Mouse (Mus musculus): ENCODE data around the gene Pcgf1. TPM values are rescaled to one million over a fixed set of nuclear protein-coding genes. Genes with fewer than 3 reads are reported as not detected.
A peak's percentile ranks its signal among the peaks of the same experiment; 100 is the strongest.

Pcgf1 gene
- polyA plus RNA-seq, 1 experiment: 13.0 TPM

DNA sequence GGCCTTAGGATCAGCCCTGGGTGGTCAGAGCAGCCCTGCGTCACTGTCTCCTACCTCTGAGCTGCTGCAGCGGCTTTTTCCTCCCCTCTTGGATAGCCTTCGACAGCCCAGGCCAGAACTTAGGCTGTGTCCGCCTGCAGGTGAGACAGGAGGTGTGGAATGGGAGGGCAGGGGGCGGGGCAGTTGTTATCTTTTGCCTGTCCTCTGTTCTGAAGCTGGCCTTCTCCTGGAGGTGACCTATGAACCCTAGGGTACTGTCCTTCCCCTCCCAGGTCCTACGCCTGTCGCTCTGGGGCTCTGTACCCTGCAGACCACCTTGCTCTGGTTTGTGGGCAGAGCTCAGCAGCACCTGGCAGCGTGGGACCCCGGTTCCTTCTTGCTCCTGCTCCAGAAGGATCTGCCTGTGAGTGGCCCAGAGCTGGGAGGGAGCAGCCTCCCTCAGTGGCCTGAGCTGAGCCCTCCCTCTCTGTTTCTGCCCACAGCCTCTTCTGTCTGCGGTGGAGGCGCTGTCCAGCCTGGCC, 25.5 kb downstream of the Pcgf1 start:
- TF ChIP-seq USF1 (IDR thresholded peaks at IDR 0.05; ENCODE audit: low read depth): no peak
- no peak for TF ChIP-seq REST (IDR thresholded peaks at IDR 0.05; ENCODE audit: insufficient read depth, insufficient read length)
- TF ChIP-seq TCF3 (IDR thresholded peaks at IDR 0.05; ENCODE audit: insufficient read length, low read depth): no peak
- TF ChIP-seq POLR2A (IDR thresholded peaks at IDR 0.05; ENCODE audit: insufficient read length, low read depth): no peak
- TF ChIP-seq SRF (IDR thresholded peaks at IDR 0.05; ENCODE audit: control insufficient read depth, insufficient read length, low read depth): no peak
- TF ChIP-seq POLR2AphosphoS2 (IDR thresholded peaks at IDR 0.05; ENCODE audit: insufficient read length, low read depth): no peak
- no peak for TF ChIP-seq TCF12 (IDR thresholded peaks at IDR 0.05; ENCODE audit: insufficient read depth, poor library complexity, severe bottlenecking)
- no peak for TF ChIP-seq MYOD1 (IDR thresholded peaks at IDR 0.05; ENCODE audit: control insufficient read depth in 1 of 3, insufficient read length in 2 of 3, low read depth in 2 of 3)
- TF ChIP-seq MAX (IDR thresholded peaks at IDR 0.05; ENCODE audit: low read depth): no peak
- TF ChIP-seq E2F4 (IDR thresholded peaks at IDR 0.05; ENCODE audit: insufficient read depth): no peak
- TF ChIP-seq CEBPB (IDR thresholded peaks at IDR 0.05; ENCODE audit: insufficient read depth, poor library complexity, severe bottlenecking): no peak
- no peak for TF ChIP-seq MYOG (IDR thresholded peaks at IDR 0.05; ENCODE audit: control insufficient read depth in 1 of 3, insufficient read depth in 1 of 3, insufficient read length in 2 of 3, low read depth in 2 of 3)
- H3K27me3 ChIP-seq (ENCODE audit: control insufficient read depth, insufficient read depth, insufficient read length): no peaks in the 10 kb centered on the region
- no peak overlapping the region for H3ac ChIP-seq (ENCODE audit: control insufficient read depth, insufficient read length)
- no peaks in the 10 kb centered on the region for H3K36me3 ChIP-seq (ENCODE audit: control insufficient read depth, insufficient read depth)
- peak overlapping the region; percentile 49 for H3K4me3 ChIP-seq
- H3K4me2 ChIP-seq (ENCODE audit: low read depth): no peak overlapping the region
- H3K79me2 ChIP-seq (ENCODE audit: control insufficient read depth, insufficient read depth): no peaks in the 10 kb centered on the region

DNA sequence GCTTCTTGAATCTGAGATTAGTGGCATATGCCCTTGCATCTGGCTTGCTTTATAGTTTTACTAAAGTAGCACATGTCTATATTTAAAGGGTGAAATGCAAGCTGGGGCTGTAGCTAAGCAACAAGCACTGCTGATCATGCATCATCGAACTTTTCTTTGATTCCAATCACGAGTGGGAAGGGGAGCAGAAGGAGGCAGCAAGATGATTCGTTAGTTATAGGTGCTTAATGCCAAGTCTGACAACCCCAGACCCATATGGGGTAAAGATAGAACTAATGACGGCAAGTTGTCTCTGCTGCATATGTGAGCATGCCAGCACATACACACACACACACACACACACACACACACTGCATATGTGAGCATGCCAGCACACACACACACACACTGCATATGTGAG, 26.5 kb downstream of the Pcgf1 start:
- no peak for TF ChIP-seq SRF (IDR thresholded peaks at IDR 0.05; ENCODE audit: control insufficient read depth, insufficient read length, low read depth)
- no peak for TF ChIP-seq MYOG (IDR thresholded peaks at IDR 0.05; ENCODE audit: control insufficient read depth in 1 of 3, insufficient read depth in 1 of 3, insufficient read length in 2 of 3, low read depth in 2 of 3)
- no peak for TF ChIP-seq USF1 (IDR thresholded peaks at IDR 0.05; ENCODE audit: low read depth)
- TF ChIP-seq REST (IDR thresholded peaks at IDR 0.05; ENCODE audit: insufficient read depth, insufficient read length): no peak
- TF ChIP-seq POLR2A (IDR thresholded peaks at IDR 0.05; ENCODE audit: insufficient read length, low read depth): no peak
- no peak for TF ChIP-seq TCF12 (IDR thresholded peaks at IDR 0.05; ENCODE audit: insufficient read depth, poor library complexity, severe bottlenecking)
- Histone ChIP-seq H3ac (ENCODE audit: control insufficient read depth, insufficient read length) (no peak overlapping the region), H3K36me3 (ENCODE audit: control insufficient read depth, insufficient read depth) (no peaks in the 10 kb centered on the region), H3K79me2 (ENCODE audit: control insufficient read depth, insufficient read depth) (peaks cover 1% of the 10 kb centered on the region), H3K4me2 (ENCODE audit: low read depth) (no peak overlapping the region), H3K27me3 (ENCODE audit: control insufficient read depth, insufficient read depth, insufficient read length) (no peaks in the 10 kb centered on the region), H3K4me3 (no peak overlapping the region)

DNA sequence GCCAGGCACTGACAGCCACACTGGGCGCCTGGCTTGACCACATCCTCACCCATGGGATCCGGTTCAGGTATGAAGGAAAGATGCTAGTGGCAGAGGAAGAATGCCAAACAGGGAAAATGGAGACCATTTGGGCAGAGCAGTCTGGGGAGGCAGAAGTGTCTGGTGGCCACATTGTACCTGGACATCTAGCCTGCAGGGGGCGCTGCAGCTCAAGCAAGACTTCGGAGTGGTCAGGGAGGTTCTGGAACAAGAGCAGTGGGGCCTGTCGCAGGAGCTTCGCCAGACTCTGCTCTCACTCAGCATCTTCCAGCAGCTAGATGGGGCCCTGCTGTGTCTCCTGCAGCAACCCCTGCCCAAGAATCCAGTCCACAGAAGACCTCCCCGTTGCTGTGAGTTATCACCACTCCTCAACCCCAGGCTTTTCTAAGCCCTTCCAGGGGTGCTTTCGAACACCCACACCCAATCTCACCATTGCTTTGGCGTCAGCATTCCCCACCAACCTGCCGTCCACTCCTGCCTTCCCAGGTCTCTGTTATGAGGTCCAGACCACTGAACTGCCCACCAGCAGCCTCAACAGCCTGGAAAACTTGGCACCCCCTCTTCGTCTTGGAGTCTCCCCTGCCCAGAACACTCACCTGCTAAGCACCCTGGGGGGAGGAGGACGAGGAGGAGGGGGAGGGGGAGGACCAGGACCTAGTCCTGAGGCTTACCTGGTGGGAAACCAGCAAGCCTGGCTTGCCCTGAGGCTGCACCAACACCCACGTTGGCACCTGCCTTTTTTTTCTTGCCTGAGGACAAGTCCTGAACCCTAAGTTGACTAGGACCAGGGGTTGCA, 30.1 kb downstream of the Pcgf1 start:
- Histone ChIP-seq H3K4me3 (peak overlapping the region; percentile 93), H3ac (ENCODE audit: control insufficient read depth, insufficient read length) (peak overlapping the region; percentile 85), H3K36me3 (ENCODE audit: control insufficient read depth, insufficient read depth) (peaks cover 3% of the 10 kb centered on the region), H3K79me2 (ENCODE audit: control insufficient read depth, insufficient read depth) (peaks cover 16% of the 10 kb centered on the region), H3K27me3 (ENCODE audit: control insufficient read depth, insufficient read depth, insufficient read length) (no peaks in the 10 kb centered on the region), H3K4me2 (ENCODE audit: low read depth) (peak overlapping the region; percentile 97)
- TF ChIP-seq E2F4 (IDR thresholded peaks at IDR 0.05; ENCODE audit: insufficient read depth): no peak
- TF ChIP-seq SRF (IDR thresholded peaks at IDR 0.05; ENCODE audit: control insufficient read depth, insufficient read length, low read depth): no peak
- TF ChIP-seq POLR2A (IDR thresholded peaks at IDR 0.05; ENCODE audit: insufficient read length, low read depth): peak; percentile 5
- no peak for TF ChIP-seq CEBPB (IDR thresholded peaks at IDR 0.05; ENCODE audit: insufficient read depth, poor library complexity, severe bottlenecking)
- no peak for TF ChIP-seq MYOG (IDR thresholded peaks at IDR 0.05; ENCODE audit: control insufficient read depth in 1 of 3, insufficient read depth in 1 of 3, insufficient read length in 2 of 3, low read depth in 2 of 3)
- TF ChIP-seq MYOD1 (IDR thresholded peaks at IDR 0.05; ENCODE audit: control insufficient read depth in 1 of 3, insufficient read length in 2 of 3, low read depth in 2 of 3): no peak

DNA sequence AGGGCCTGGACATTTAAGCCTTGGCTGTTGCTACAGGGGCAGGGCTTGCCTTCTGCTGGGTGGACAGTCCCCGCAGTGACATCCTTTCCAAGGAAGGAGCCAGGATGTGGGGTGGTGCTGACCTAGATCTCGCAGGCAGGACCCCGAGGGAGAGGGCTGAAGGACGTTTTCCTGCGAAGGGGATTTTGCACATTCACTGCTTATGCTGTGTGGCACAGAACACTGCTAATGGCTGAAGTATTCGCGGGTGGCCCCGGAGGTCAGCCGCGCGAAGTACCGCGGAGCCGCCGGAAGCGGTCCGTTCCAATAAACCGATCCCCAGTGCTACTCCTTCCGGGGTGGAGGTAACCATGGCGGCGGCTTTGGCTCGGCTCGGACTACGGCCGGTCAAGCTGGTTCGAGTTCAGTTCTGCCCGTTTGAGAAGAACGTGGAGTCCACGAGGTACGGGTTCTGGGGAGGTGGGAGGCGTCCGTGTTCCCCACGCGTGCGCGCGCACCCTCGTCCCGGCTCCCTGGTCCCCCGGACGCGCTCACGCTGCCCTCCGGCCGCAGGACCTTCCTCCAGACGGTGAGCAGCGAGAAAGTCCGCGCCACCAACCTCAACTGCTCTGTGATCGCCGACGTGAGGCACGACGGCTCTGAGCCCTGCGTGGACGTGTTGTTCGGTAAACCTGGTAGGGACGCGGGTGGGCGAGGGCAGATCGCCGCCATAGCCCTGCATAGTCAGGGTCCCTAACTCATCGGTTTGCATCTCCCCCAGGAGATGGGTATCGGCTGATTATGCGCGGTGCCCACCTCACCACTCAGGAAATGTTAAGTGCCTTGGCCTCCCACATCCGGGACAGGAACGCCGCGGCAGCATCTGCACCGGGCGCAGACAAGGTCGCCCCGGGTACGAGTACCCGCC, 31.3 kb downstream of the Pcgf1 start, which contains the start of gene Mrpl53:
TSS of gene Mrpl53 (plus strand) at position 279 of the 907 bp plus-strand sequence.
- Histone ChIP-seq H3ac (ENCODE audit: control insufficient read depth, insufficient read length) (peak within 1 kb of the TSS; percentile 85), H3K27me3 (ENCODE audit: control insufficient read depth, insufficient read depth, insufficient read length) (no peaks in the 10 kb centered on the region), H3K36me3 (ENCODE audit: control insufficient read depth, insufficient read depth) (peaks cover 3% of the 10 kb centered on the region), H3K4me3 (peak within 1 kb of the TSS; percentile 93), H3K79me2 (ENCODE audit: control insufficient read depth, insufficient read depth) (peaks cover 16% of the 10 kb centered on the region), H3K4me2 (ENCODE audit: low read depth) (peak within 1 kb of the TSS; percentile 97)
- peak; percentile 49 for TF ChIP-seq E2F4 (IDR thresholded peaks at IDR 0.05; ENCODE audit: insufficient read depth)
- no peak for TF ChIP-seq CEBPB (IDR thresholded peaks at IDR 0.05; ENCODE audit: insufficient read depth, poor library complexity, severe bottlenecking)
- TF ChIP-seq TCF12 (IDR thresholded peaks at IDR 0.05; ENCODE audit: insufficient read depth, poor library complexity, severe bottlenecking): no peak
- TF ChIP-seq SRF (IDR thresholded peaks at IDR 0.05; ENCODE audit: control insufficient read depth, insufficient read length, low read depth): peak; percentile 49
- peak; percentile 81 for TF ChIP-seq POLR2AphosphoS2 (IDR thresholded peaks at IDR 0.05; ENCODE audit: insufficient read length, low read depth)
- TF ChIP-seq MAX (IDR thresholded peaks at IDR 0.05; ENCODE audit: low read depth): no peak
- TF ChIP-seq MYOG (IDR thresholded peaks at IDR 0.05; ENCODE audit: control insufficient read depth in 1 of 3, insufficient read depth in 1 of 3, insufficient read length in 2 of 3, low read depth in 2 of 3): peak in 1 of 3 experiments; percentile 12
- TF ChIP-seq USF1 (IDR thresholded peaks at IDR 0.05; ENCODE audit: low read depth): no peak
- peak in 2 of 3 experiments; percentile 0 to 23 for TF ChIP-seq MYOD1 (IDR thresholded peaks at IDR 0.05; ENCODE audit: control insufficient read depth in 1 of 3, insufficient read length in 2 of 3, low read depth in 2 of 3)
- TF ChIP-seq TCF3 (IDR thresholded peaks at IDR 0.05; ENCODE audit: insufficient read length, low read depth): no peak
- TF ChIP-seq REST (IDR thresholded peaks at IDR 0.05; ENCODE audit: insufficient read depth, insufficient read length): no peak
- peak; percentile 59 for TF ChIP-seq POLR2A (IDR thresholded peaks at IDR 0.05; ENCODE audit: insufficient read length, low read depth)
